Mouse (Mus musculus) A20 (cell line): ENCODE measurements at regions not wholly inside any gene's neighbourhood (a gene's known extent, or its start where the extent isn't known, plus 50 kb on each side); places are given as distances from the start of the nearest gene placed in this dataset.
A peak's percentile ranks its signal among the peaks of the same experiment; 100 is the strongest.

Experiments
- DNase-seq: peaks from one replicate; pipeline ENCODE4 v3.0.0-alpha.2; 2011; ENCODE audit warnings: low read depth, low spot score

GRCm38 (mm10) chr8:11094516-11094915 lies 86.3 kb upstream of the Irs2 start:
- DNase-seq: no peak

DNA sequence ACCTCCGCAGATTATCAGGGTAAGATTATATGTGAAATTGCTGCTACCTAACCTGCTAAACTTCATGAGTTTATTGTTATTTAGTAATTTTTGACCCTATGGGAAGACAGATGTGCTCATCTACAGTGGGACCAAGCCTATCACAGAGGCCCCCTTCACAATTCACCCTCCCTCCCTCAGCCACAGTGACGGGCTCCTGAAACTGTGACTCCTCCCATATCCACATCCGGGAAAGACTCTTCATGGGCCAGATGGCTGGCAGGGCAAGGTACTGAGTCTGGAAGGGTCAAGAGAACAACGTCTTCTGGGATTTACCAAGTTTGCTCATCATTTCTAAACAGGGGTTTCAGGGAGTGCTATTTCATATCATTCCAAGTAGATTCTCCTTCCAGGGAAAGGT lies 84.1 kb upstream of the Irs2 start:
- no peak for DNase-seq

DNA sequence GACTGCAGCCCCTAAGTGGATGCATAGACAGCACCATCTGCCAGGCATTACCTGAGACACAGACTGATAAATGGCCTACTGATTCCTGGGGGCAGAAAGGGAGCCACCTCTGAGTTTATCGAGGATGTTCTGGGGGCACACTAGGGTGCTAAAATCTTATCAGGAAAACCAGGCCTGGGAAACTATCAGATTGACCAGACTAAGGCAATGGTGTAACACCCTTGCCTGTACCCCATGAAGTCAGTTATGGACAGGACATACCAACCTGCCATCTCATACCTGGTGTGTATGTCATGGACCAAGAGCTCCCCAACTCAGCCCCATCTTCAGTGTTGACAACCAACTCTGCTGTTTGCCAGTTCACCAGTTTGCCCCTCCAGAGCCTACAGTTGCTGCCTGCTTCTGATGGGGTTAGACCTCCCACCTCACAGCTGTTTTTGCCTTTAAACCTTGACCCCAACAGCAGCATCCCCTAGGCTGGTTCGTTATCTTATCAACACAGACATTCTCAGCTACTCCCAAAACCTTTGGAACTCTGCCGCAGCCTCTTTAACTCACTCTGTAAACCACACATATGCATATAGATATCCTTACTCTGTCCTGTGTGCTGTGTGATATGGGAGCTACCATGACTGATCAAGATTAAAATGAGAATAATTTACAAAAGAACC lies 83.6 kb upstream of the Irs2 start:
- no peak for DNase-seq

GRCm38 (mm10) chr8:11088946-11089665 lies 80.8 kb upstream of the Irs2 start:
- DNase-seq: no peak

GRCm38 (mm10) chr8:11085244-11085643 lies 77.0 kb upstream of the Irs2 start:
- DNase-seq: no peak

DNA sequence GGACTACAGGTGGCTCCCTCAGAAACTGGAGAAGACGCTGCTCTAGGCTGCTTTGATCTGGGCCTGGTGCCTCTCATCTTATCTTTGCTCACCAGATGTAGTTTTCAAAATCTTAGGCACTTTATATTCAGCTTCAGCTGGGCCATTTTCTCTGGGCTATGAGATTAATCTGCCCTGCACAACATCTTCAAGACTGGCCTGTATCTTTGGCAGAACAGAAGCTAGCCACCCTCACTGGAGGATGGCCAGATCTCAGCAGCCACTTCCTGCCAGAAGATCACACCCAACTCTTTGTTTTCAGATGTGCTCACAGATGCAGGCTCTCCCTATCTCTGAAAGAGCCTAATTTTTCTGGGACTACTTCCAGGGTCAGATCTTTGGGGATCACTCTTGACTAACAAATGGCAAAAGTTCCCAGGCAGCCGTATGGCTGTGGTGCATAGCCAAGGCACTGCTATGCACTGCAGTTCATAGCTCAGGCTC lies 75.8 kb upstream of the Irs2 start:
- no peak for DNase-seq

DNA sequence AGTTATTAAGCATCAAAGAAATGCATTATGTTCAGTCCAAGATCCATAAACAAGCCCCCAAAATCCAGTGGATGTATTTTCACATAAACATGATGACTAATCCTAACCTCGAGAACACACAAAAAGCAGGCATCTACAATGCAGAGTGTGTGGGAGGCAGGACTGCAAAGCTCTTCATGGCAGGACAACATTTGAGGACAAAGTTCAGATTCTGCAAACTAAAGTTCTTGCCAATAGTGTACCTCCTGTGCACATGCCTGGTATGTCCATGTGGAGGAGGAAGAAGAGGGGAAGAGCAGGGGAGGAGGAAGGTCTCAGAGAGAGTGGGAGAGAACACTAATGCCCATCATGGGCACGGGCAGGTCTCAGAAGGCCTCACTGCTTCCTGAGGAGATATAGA lies 72.6 kb upstream of the Irs2 start:
- no peak for DNase-seq

DNA sequence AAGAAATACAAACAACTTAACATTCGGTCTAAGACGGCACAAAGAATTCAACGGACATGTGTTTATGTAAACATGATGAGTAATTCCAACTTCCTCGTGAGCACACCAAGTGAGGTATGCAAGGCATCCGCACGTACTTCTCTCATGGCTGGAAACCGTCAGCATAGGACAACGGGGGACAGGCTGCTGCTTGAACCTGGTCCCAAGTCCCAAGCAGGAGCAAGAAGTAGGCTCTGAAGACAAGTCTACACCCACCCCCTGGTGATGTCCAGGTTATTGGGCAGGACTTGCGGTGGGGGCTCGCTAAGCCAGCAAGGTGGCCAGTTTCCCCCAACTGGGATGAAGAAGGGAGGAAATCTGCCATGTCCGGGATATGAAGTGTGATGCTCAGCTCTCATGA lies 71.5 kb upstream of the Irs2 start:
- DNase-seq: no peak

GRCm38 (mm10) chr8:11077138-11077537 lies 68.9 kb upstream of the Irs2 start:
- DNase-seq: no peak

DNA sequence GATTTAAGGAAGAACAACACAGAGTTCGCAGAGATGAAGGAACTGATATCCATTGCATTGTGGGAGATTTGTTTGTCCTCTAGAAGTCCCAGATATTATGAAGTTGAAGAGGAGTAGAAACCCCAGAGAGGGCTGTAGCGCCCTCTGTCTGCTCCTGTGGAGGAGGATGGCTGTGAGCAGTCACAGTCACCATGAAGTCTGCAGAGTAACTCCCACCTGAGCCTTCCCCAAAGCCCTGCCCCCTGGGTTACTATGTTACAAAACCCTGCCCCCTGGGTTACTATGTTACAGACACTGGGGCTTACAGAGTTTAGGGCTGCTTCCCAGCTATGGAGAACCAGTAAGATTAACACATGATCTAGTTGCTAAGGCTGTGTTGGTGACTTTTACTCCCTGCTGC lies 62.9 kb upstream of the Irs2 start:
- peak; percentile 20 for DNase-seq

- no peak for DNase-seq
Observed at GRCm38 (mm10) chr8:11067450-11067849, 59.2 kb upstream of the Irs2 start.

- no peak for DNase-seq
Observed at GRCm38 (mm10) chr8:11065990-11066389, 57.7 kb upstream of the Irs2 start.

- DNase-seq: no peak
Observed at GRCm38 (mm10) chr8:11065303-11065702, 57.0 kb upstream of the Irs2 start.

GRCm38 (mm10) chr8:11063058-11063457 lies 54.8 kb upstream of the Irs2 start:
- DNase-seq: no peak

GRCm38 (mm10) chr8:11062348-11062946 lies 54.2 kb upstream of the Irs2 start:
- DNase-seq: no peak

GRCm38 (mm10) chr8:11061711-11062110 lies 53.5 kb upstream of the Irs2 start:
- DNase-seq: no peak

DNA sequence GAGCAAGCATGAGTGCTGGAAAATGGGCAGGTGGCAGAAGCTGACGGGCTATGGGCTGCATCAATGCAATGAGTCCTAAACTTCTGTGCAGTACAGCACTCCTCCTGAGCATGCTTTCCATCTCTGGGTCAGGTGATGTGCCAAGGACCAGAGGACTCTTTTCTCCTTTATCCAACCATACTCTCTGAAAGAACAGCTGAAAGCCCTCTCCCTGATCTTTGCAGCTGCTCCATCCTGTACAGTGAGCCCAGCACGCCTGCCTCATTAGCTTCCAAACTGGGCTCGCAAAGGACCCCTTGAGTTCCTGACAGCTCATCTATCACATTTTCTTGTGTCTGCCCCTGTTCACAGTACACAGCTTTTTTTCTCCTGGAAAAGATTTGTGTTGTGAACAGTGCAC lies 52.3 kb upstream of the Irs2 start:
- DNase-seq: no peak

GRCm38 (mm10) chr8:11058392-11058791 lies 50.1 kb upstream of the Irs2 start:
- no peak for DNase-seq
